Mouse (Mus musculus) heart, embryonic 13.5 days (tissue): ENCODE data around the gene Zar1l. TPM values are rescaled to one million over a fixed set of nuclear protein-coding genes. Genes with fewer than 3 reads are reported as not detected.
"Not testable (repeated sequence)": the region's sequence is repeated elsewhere in the genome, so short reads cannot be mapped to it uniquely, and the experiment has no call there.

Source experiments
- ATAC-seq: fragments of 200-750 bp; cut with Nextera tagmentation; 2 replicates; pipeline ENCODE4 v1.8.0; 2017; ENCODE audit warnings: moderate TSS enrichment; ENCODE audit not compliant: insufficient number of reproducible peaks, low FRiP score, low TSS enrichment; ENCODE audit errors: extremely low read depth
- H3K27ac ChIP-seq: fragments of 300-500 bp; sonication (generic); replicated peaks from 2 replicates; pipeline ENCODE4 v1.5.1; 2015; ENCODE audit warnings: moderate library complexity, mild to moderate bottlenecking, inconsistent platforms
- H3K27me3 ChIP-seq: fragments of 300-500 bp; sonication (generic); replicated peaks from 2 replicates; pipeline ENCODE4 v1.6.1; 2015; ENCODE audit warnings: mild to moderate bottlenecking, inconsistent platforms
- H3K36me3 ChIP-seq: fragments of 300-500 bp; sonication (generic); 2 replicates; pipeline ENCODE4 v1.6.1; 2015; ENCODE audit warnings: mild to moderate bottlenecking, inconsistent platforms
- H3K4me1 ChIP-seq: fragments of 300-500 bp; sonication (generic); 2 replicates; pipeline ENCODE4 v1.6.1; 2015; ENCODE audit warnings: inconsistent platforms
- H3K4me2 ChIP-seq: fragments of 300-500 bp; sonication (generic); 2 replicates; pipeline ENCODE4 v1.6.1; 2015; ENCODE audit warnings: inconsistent platforms, mild to moderate bottlenecking, moderate library complexity
- H3K4me3 ChIP-seq: fragments of 300-500 bp; sonication (generic); 2 replicates; pipeline ENCODE4 v1.5.1; 2015; ENCODE audit warnings: moderate library complexity, mild to moderate bottlenecking, inconsistent platforms
- H3K9ac ChIP-seq: fragments of 300-500 bp; sonication (generic); 2 replicates; pipeline ENCODE4 v1.6.1; 2015; ENCODE audit warnings: inconsistent platforms, mild to moderate bottlenecking, moderate library complexity
- H3K9me3 ChIP-seq: fragments of 300-500 bp; sonication (generic); 2 replicates; pipeline ENCODE4 v1.6.1; 2016; ENCODE audit warnings: inconsistent platforms
- WGBS: fragments of 180-500 bp; shearing (Covaris S2); methylation state at CpG from one replicate; pipeline ENCODE4 v1.1.7; 2015; ENCODE audit warnings: mixed read lengths; 5-methylcytosine and 5-hydroxymethylcytosine counted together
- polyA plus RNA-seq: library from polyadenylated mRNA; unstranded; fragments of >200 nt; fragmentation: Nextera tagmentation; extraction: Ambion mirVana; gene quantifications from 2 replicates; pipeline ENCODE4 v1.2.1, GENCODE M21; 2015

Gene Zar1l
- polyA plus RNA-seq, 1 experiment from 2014 or later = not detected

GRCm38 (mm10) chr5:150522867-150523234 is 4.9 kb upstream of the Zar1l start:
- Histone ChIP-seq H3K9ac (peak overlapping the region; percentile 93), H3K27ac (peak overlapping the region; percentile 74), H3K27me3 (peaks cover 1% of the 10 kb centered on the region; the same call in 1 of the 2 replicates), H3K36me3 (peaks cover 8% of the 10 kb centered on the region; the same call in 1 of the 2 replicates), H3K4me2 (peak overlapping the region; percentile 77), H3K4me1 (peaks cover 16% of the 10 kb centered on the region), H3K4me3 (peak overlapping the region; percentile 86), H3K9me3 (no peaks in the 10 kb centered on the region)
- 8% methylated on average over 11 of the region's 11 CpGs for WGBS
- no peak for ATAC-seq

GRCm38 (mm10) chr5:150521937-150522866 is 4.2 kb upstream of the Zar1l start, which contains the start of gene Brca2:
Gene Brca2, plus strand, starts transcription at chr5:150522630.
- H3K27me3 ChIP-seq = peaks cover 6% of the 10 kb centered on the region; the same call in 1 of the 2 replicates
- H3K27ac ChIP-seq = peak within 1 kb of the TSS; percentile 74
- H3K4me2 ChIP-seq = peak within 1 kb of the TSS; percentile 77
- no peaks in the 10 kb centered on the region for H3K9me3 ChIP-seq
- WGBS = 5% methylated on average over 62 of the region's 63 CpGs
- peaks cover 16% of the 10 kb centered on the region for H3K4me1 ChIP-seq
- H3K36me3 ChIP-seq = peaks cover 8% of the 10 kb centered on the region; the same call in 1 of the 2 replicates
- H3K4me3 ChIP-seq = peak within 1 kb of the TSS; percentile 86
- H3K9ac ChIP-seq = peak within 1 kb of the TSS; percentile 93
- peak; percentile 86 for ATAC-seq

DNA sequence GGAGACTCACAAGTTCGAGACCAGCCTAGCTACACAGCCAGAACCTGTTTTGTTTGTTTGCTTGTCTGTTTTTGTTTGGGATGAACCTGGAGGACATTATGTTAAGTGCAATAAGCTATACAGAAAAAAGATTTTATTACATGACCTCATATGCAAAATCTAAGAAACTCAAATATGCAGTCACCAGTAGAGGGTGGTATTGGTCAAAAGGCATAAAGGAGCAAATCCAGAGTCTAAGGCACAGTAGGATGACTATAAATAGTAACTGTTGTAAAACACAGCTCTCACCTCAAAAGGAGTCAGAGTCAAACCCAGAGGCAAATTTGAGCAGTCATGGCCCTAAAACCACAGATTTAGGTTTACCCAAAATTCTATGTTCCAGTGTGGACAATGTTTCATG is 1.6 kb upstream of the Zar1l start:
- H3K9ac ChIP-seq = no peak overlapping the region
- peaks cover 16% of the 10 kb centered on the region for H3K4me1 ChIP-seq
- no peak for ATAC-seq
- 92% methylated on average over 1 of the region's 1 CpGs for WGBS
- no peak overlapping the region for H3K4me2 ChIP-seq
- H3K9me3 ChIP-seq = no peaks in the 10 kb centered on the region
- H3K27ac ChIP-seq = no peak overlapping the region
- no peaks in the 10 kb centered on the region; the same call in 1 of the 2 replicates for H3K36me3 ChIP-seq
- no peak overlapping the region for H3K4me3 ChIP-seq
- H3K27me3 ChIP-seq = peaks cover 6% of the 10 kb centered on the region; the same call in 1 of the 2 replicates

GRCm38 (mm10) chr5:150514027-150514426 is 3.9 kb downstream of the Zar1l start:
- Histone ChIP-seq H3K4me3 (no peak overlapping the region), H3K36me3 (no peaks in the 10 kb centered on the region), H3K9ac (no peak overlapping the region), H3K4me2 (no peak overlapping the region), H3K4me1 (no peaks in the 10 kb centered on the region), H3K9me3 (no peaks in the 10 kb centered on the region), H3K27me3 (peaks cover 6% of the 10 kb centered on the region; the same call in 1 of the 2 replicates), H3K27ac (no peak overlapping the region)
- WGBS = 78% methylated on average over 1 of the region's 1 CpGs
- ATAC-seq = no peak

DNA sequence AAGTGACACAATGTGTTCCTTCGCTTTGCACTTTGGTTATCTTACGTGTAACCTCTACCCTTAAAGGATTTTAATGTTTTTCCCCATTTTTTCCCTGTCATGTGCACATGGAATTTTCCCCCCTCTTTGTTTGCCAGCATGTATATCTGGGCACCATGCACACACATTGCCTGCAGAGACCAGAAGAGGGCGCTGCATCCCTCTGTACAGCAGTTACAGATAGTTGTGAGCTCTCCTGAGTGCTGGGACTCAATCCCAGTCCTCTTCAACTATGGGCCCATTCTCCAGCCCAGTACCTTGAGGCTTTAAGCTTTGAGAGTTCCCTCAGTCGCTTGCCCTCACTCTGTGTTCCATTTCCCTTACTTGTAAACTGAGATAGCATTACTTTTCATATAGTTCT is 4.7 kb downstream of the Zar1l start:
- no peak overlapping the region for H3K27ac ChIP-seq
- H3K9ac ChIP-seq = no peak overlapping the region
- no peak for ATAC-seq
- no peaks in the 10 kb centered on the region for H3K9me3 ChIP-seq
- no peak overlapping the region for H3K4me2 ChIP-seq
- no peak overlapping the region for H3K4me3 ChIP-seq
- peaks cover 6% of the 10 kb centered on the region; the same call in 1 of the 2 replicates for H3K27me3 ChIP-seq
- 73% methylated on average over 4 of the region's 4 CpGs for WGBS
- no peaks in the 10 kb centered on the region for H3K4me1 ChIP-seq
- H3K36me3 ChIP-seq = no peaks in the 10 kb centered on the region

DNA sequence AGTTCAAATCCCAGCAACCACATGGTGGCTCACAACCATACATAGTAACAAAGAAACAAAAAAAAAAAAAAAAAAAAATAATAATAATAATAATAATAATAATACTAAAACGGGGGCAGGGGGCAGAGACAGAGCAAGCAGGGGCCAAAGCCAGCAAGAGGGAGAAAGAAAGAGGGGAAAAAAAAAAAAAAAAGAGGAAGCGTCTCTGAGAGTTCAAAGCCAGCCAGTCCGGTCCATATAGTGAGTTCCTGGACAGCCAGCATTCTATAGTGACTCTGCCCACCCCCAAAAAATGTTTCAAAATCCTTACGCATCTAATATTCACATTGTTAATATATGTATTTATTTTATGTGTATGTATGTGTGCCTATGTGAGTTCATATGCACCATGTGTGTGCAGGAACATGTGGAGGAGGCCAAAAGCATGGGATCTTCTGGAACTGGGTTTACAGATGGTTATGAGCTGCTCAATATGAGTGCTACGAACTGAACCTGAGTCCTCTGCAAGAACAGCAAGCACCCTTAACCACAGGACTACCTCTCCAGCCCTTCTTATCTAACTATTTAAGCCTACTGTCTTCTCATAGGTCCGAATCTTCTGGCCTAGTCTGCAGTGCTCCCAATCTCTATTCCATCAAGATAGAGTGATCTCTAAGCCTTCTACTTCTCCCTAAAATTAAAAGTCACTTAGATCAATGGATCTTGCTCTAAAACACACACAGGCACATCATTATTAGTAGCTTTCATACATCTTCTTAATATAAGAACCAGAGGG is 7.3 kb downstream of the Zar1l start:
- Histone ChIP-seq H3K27me3 (no peaks in the 10 kb centered on the region), H3K4me3 (no peak overlapping the region), H3K27ac (no peak overlapping the region), H3K36me3 (no peaks in the 10 kb centered on the region), H3K4me1 (no peaks in the 10 kb centered on the region), H3K4me2 (no peak overlapping the region), H3K9ac (no peak overlapping the region), H3K9me3 (no peaks in the 10 kb centered on the region)
- ATAC-seq = no peak
- 71% methylated on average over 6 of the region's 6 CpGs for WGBS

DNA sequence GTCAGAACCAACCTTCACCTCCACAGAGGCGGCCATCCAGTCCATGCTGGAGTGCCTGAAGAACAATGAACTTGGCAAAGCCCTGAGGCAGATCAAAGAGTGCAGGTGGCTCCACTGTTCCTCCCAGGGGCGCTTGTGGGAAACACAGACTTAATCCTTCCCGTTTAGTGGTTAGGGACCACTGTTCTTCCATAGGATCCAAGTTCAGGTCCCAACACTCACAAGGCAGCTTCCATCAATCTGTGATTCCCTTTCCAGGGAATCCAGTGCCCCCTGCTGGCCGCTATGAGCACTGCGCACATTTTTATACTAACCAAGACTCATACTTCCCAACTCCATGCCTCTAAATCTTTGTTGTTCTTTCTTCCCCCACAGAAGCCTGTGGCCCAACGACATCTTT is 22.2 kb downstream of the Zar1l start:
- 47% methylated on average over 6 of the region's 6 CpGs for WGBS
- Histone ChIP-seq H3K4me3 (no peak overlapping the region), H3K27ac (no peak overlapping the region), H3K4me2 (no peak overlapping the region), H3K4me1 (no peaks in the 10 kb centered on the region), H3K36me3 (peaks cover 70% of the 10 kb centered on the region), H3K9ac (no peak overlapping the region), H3K9me3 (no peaks in the 10 kb centered on the region), H3K27me3 (no peaks in the 10 kb centered on the region)
- ATAC-seq = no peak

DNA sequence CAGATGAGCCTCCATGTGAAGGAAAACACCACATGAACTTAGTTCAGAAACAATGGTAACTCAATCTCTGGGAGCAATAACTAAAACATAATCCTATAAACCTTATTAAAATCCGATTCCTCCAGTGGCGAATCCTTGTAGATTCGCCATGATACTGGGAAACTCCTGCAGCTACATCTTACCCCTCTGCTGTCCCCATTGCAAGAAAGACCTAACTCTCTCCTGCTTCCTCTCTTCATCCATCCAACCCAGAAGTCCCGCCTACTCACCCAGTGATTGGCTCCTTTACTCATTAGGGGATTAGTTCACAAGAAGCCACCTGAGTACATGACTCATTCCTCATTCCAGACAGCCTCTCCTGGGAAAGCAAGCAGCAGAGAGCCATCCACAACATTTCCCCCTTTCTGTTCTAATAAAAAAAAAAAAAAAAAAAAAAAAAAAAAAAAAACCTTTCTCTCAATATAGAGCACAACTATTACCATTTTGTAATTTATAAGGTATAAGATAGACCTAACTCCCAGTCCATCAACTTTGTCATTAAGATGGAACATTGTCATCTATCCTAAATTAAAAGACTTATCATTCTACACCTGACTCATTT is 26.3 kb downstream of the Zar1l start:
- not testable (repeated sequence) for ATAC-seq, H3K4me1 ChIP-seq, H3K4me3 ChIP-seq, H3K9ac ChIP-seq, H3K27me3 ChIP-seq, H3K27ac ChIP-seq, H3K9me3 ChIP-seq, H3K4me2 ChIP-seq
- peaks cover 72% of the 10 kb centered on the region for H3K36me3 ChIP-seq
- 88% methylated on average over 4 of the region's 4 CpGs for WGBS

DNA sequence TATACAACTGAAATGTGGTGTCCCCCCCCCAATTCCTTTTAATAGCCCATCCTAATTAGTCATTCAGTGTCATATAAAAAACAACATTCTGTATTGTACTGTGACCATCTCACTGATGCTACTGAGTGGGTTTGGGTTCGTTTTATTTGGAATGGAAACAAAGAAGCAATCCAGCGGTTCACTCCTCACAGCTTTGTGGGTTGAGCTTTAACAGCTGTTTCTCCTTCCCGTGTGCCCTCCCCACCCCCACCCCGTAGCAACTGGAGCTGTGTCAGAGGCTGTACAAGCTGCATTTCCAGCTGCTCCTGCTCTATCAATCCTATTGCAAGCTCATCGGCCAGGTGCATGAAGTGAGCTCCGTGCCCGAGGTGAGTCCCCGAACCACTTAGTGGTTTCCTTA is 27.1 kb downstream of the Zar1l start:
- Histone ChIP-seq H3K36me3 (peaks cover 65% of the 10 kb centered on the region), H3K9ac (no peak overlapping the region), H3K9me3 (no peaks in the 10 kb centered on the region), H3K4me2 (no peak overlapping the region), H3K4me1 (no peaks in the 10 kb centered on the region), H3K4me3 (no peak overlapping the region), H3K27me3 (no peaks in the 10 kb centered on the region), H3K27ac (no peak overlapping the region)
- ATAC-seq = no peak
- WGBS = 67% methylated on average over 8 of the region's 8 CpGs

DNA sequence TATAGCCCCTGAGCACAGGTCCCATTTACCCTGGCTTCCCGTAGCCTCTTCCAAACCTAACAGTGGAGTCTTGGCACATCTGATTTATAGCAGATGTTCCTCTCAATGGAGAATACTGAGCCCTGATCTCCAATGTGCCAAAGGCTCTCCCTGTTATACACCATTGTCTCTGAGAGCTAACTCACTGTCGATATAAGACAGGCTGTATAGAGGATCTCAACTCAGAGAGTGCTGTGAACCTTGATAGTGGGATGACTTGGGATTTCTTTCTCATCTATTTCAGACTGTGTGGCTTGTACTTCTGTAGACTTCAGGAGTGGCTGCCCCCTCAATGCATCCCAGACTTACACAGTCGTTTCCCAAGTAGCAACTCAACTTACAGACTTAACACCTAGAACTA is 27.7 kb downstream of the Zar1l start:
- Histone ChIP-seq H3K27ac (no peak overlapping the region), H3K9me3 (no peaks in the 10 kb centered on the region), H3K4me3 (no peak overlapping the region), H3K4me1 (no peaks in the 10 kb centered on the region), H3K4me2 (no peak overlapping the region), H3K27me3 (no peaks in the 10 kb centered on the region), H3K9ac (no peak overlapping the region), H3K36me3 (peaks cover 59% of the 10 kb centered on the region)
- no peak for ATAC-seq
- 71% methylated on average over 3 of the region's 3 CpGs for WGBS

- Histone ChIP-seq H3K9me3 (no peaks in the 10 kb centered on the region), H3K27me3 (no peaks in the 10 kb centered on the region), H3K27ac (no peak overlapping the region), H3K4me1 (no peaks in the 10 kb centered on the region), H3K4me3 (no peak overlapping the region), H3K4me2 (no peak overlapping the region), H3K9ac (no peak overlapping the region), H3K36me3 (peaks cover 60% of the 10 kb centered on the region)
- WGBS = 60% methylated on average over 3 of the region's 3 CpGs
- ATAC-seq = no peak
These were observed 32.8 kb downstream of the Zar1l start for GRCm38 (mm10) chr5:150485198-150485597.
